Mouse (Mus musculus) intestine, embryonic 14.5 days (tissue): ENCODE measurements around the gene Pcsk4. TPM values are rescaled to one million over a fixed set of nuclear protein-coding genes. Genes with fewer than 3 reads are reported as not detected.

Experiments used
- ATAC-seq: fragments of 200-750 bp; cut with Nextera tagmentation; replicated peaks from 2 replicates; pipeline ENCODE4 v1.8.0; 2017; ENCODE audit warnings: low read depth, moderate number of reproducible peaks, moderate TSS enrichment, moderate library complexity; ENCODE audit not compliant: low FRiP score, low TSS enrichment
- DNase-seq: peaks from one replicate; pipeline ENCODE4 v3.0.0-alpha.2; 2018; ENCODE audit warnings: low spot score
- H3K27ac ChIP-seq: fragments of 300-500 bp; sonication (generic); 2 replicates; pipeline ENCODE4 v1.5.1; 2014; ENCODE audit warnings: low read depth, mild to moderate bottlenecking, control low read depth
- H3K27me3 ChIP-seq: fragments of 300-500 bp; sonication (generic); replicated peaks from 2 replicates; pipeline ENCODE4 v1.6.1; 2014; ENCODE audit warnings: low read length, control low read depth; ENCODE audit not compliant: control insufficient read depth, insufficient read depth
- H3K36me3 ChIP-seq: fragments of 300-500 bp; sonication (generic); 2 replicates; pipeline ENCODE4 v1.6.1; 2014; ENCODE audit warnings: low read length, control low read depth; ENCODE audit not compliant: control insufficient read depth, insufficient read depth
- H3K4me1 ChIP-seq: fragments of 300-500 bp; sonication (generic); replicated peaks from 2 replicates; pipeline ENCODE4 v1.6.1; 2014; ENCODE audit warnings: low read length, control low read depth, mixed read lengths; ENCODE audit not compliant: control insufficient read depth, insufficient read depth
- H3K4me2 ChIP-seq: fragments of 300-500 bp; sonication (generic); 2 replicates; pipeline ENCODE4 v1.6.1; 2014; ENCODE audit warnings: low read length
- H3K4me3 ChIP-seq: fragments of 300-500 bp; sonication (generic); 2 replicates; pipeline ENCODE4 v1.5.1; 2014; ENCODE audit warnings: low read depth, low read length, control low read depth, mixed read lengths
- H3K9ac ChIP-seq: fragments of 300-500 bp; sonication (generic); 2 replicates; pipeline ENCODE4 v1.6.1; 2014; ENCODE audit warnings: mild to moderate bottlenecking, low read length
- H3K9me3 ChIP-seq: fragments of 300-500 bp; sonication (generic); 2 replicates; pipeline ENCODE4 v1.6.1; 2016; ENCODE audit warnings: low read length, control low read depth; ENCODE audit not compliant: control insufficient read depth
- WGBS: fragments of 180-500 bp; shearing (Covaris S2); extraction: QIAGEN DNeasy Blood & Tissue Kit; methylation state at CpG from one replicate; pipeline ENCODE4 v1.1.7; 2014; 5-methylcytosine and 5-hydroxymethylcytosine counted together
- microRNA-seq: library from miRNA; unstranded; fragments of <30 nt; microRNA quantifications from one replicate; pipeline ENCODE4, GENCODE M21; 2016
- polyA plus RNA-seq: library from polyadenylated mRNA; unstranded; fragments of >200 nt; fragmentation: Nextera tagmentation; extraction: Ambion mirVana; gene quantifications from 2 replicates; pipeline ENCODE4 v1.2.1, GENCODE M21; 2014

The Pcsk4 gene
- polyA plus RNA-seq, 1 experiment from 2014 or later, result 7.3 TPM

- Histone ChIP-seq H3K27ac (no peak overlapping the region), H3K4me3 (no peak overlapping the region), H3K27me3 (no peaks in the 10 kb centered on the region), H3K9me3 (no peaks in the 10 kb centered on the region), H3K9ac (no peak overlapping the region), H3K36me3 (peaks cover 97% of the 10 kb centered on the region), H3K4me2 (no peak overlapping the region), H3K4me1 (no peaks in the 10 kb centered on the region)
- DNase-seq, result no peak
- WGBS, result 86% methylated on average over 7 of the region's 7 CpGs
- ATAC-seq, result no peak
Measured at GRCm38 (mm10) chr10:80281304-80281703, 48.0 kb downstream of the Pcsk4 start.

- WGBS, result 92% methylated on average over 12 of the region's 12 CpGs
- Histone ChIP-seq H3K9ac (no peak overlapping the region), H3K27ac (no peak overlapping the region), H3K9me3 (no peaks in the 10 kb centered on the region), H3K36me3 (peaks cover 96% of the 10 kb centered on the region), H3K27me3 (no peaks in the 10 kb centered on the region), H3K4me2 (no peak overlapping the region), H3K4me1 (no peaks in the 10 kb centered on the region), H3K4me3 (no peak overlapping the region)
- ATAC-seq, result no peak
- DNase-seq, result no peak
Measured at GRCm38 (mm10) chr10:80279273-80279672, 50.0 kb downstream of the Pcsk4 start.

GRCm38 (mm10) chr10:80278390-80278789 lies 50.9 kb downstream of the Pcsk4 start:
- 96% methylated on average over 9 of the region's 9 CpGs for WGBS
- no peak for ATAC-seq
- Histone ChIP-seq H3K4me1 (no peaks in the 10 kb centered on the region), H3K27ac (no peak overlapping the region), H3K36me3 (peaks cover 95% of the 10 kb centered on the region), H3K4me2 (no peak overlapping the region), H3K4me3 (no peak overlapping the region), H3K9me3 (no peaks in the 10 kb centered on the region), H3K9ac (no peak overlapping the region), H3K27me3 (no peaks in the 10 kb centered on the region)
- DNase-seq, result no peak

GRCm38 (mm10) chr10:80276238-80276637 lies 53.1 kb downstream of the Pcsk4 start:
- 88% methylated on average over 5 of the region's 5 CpGs for WGBS
- peaks cover 91% of the 10 kb centered on the region for H3K36me3 ChIP-seq
- H3K4me3 ChIP-seq, result no peak overlapping the region
- no peaks in the 10 kb centered on the region for H3K27me3 ChIP-seq
- DNase-seq (no peak), ATAC-seq (no peak)
- H3K4me2 ChIP-seq, result no peak overlapping the region
- no peaks in the 10 kb centered on the region for H3K4me1 ChIP-seq
- H3K9ac ChIP-seq, result no peak overlapping the region
- H3K27ac ChIP-seq, result no peak overlapping the region
- no peaks in the 10 kb centered on the region for H3K9me3 ChIP-seq

- no peaks in the 10 kb centered on the region for H3K27me3 ChIP-seq
- ATAC-seq (no peak), DNase-seq (no peak)
- no peak overlapping the region for H3K4me3 ChIP-seq
- H3K4me1 ChIP-seq, result peaks cover 10% of the 10 kb centered on the region; the same call in 1 of the 2 replicates
- H3K4me2 ChIP-seq, result no peak overlapping the region
- WGBS, result 95% methylated on average over 3 of the region's 3 CpGs
- H3K27ac ChIP-seq, result no peak overlapping the region
- H3K9ac ChIP-seq, result no peak overlapping the region
- H3K9me3 ChIP-seq, result no peaks in the 10 kb centered on the region
- peaks cover 72% of the 10 kb centered on the region for H3K36me3 ChIP-seq
Measured at GRCm38 (mm10) chr10:80273847-80274246, 55.5 kb downstream of the Pcsk4 start.

GRCm38 (mm10) chr10:80271870-80272585 lies 57.3 kb downstream of the Pcsk4 start:
- Histone ChIP-seq H3K4me2 (no peak overlapping the region), H3K27ac (no peak overlapping the region), H3K27me3 (no peaks in the 10 kb centered on the region), H3K9ac (no peak overlapping the region), H3K36me3 (peaks cover 66% of the 10 kb centered on the region), H3K4me3 (no peak overlapping the region), H3K4me1 (peaks cover 23% of the 10 kb centered on the region), H3K9me3 (no peaks in the 10 kb centered on the region)
- DNase-seq (no peak), ATAC-seq (no peak)
- 91% methylated on average over 8 of the region's 8 CpGs for WGBS

Small RNA genes lying within 50 kb of the gene (microRNA-seq; reads per million reads assigned to microRNA genes)
- 1.4 reads per million, percentile 16 among the genes with 10 or more reads in this experiment for gene Mir6911

Other genes with a start within 250 kb of the Pcsk4 start
- 14.1 TPM in 2 replicates for gene Sbno2, start 223.9 kb downstream of the Pcsk4 start, polyA plus RNA-seq
- 27.0 and 27.5 TPM in 2 replicates for gene Stk11, start 213.7 kb downstream of the Pcsk4 start, polyA plus RNA-seq
- 590 and 627 TPM in 2 replicates for gene Atp5d, start 190.9 kb downstream of the Pcsk4 start, polyA plus RNA-seq
- gene Cbarp, start 188.7 kb downstream of the Pcsk4 start, polyA plus RNA-seq, result 7.1 and 8.5 TPM in 2 replicates
- gene Midn, start 181.2 kb downstream of the Pcsk4 start, polyA plus RNA-seq, result 25.5 and 28.9 TPM in 2 replicates
- 76.4 and 81.6 TPM in 2 replicates for gene Cirbp, start 163.5 kb downstream of the Pcsk4 start, polyA plus RNA-seq
- gene 1600002K03Rik, start 156.6 kb downstream of the Pcsk4 start, polyA plus RNA-seq, result 15.8 and 16.7 TPM in 2 replicates
- gene Efna2, start 150.0 kb downstream of the Pcsk4 start, polyA plus RNA-seq, result 10.2 and 12.2 TPM in 2 replicates
- 61.3 and 66.5 TPM in 2 replicates for gene Mum1, start 103.1 kb downstream of the Pcsk4 start, polyA plus RNA-seq
- 453 and 498 TPM in 2 replicates for gene Ndufs7, start 80.4 kb downstream of the Pcsk4 start, polyA plus RNA-seq
- gene Gamt, start 68.5 kb downstream of the Pcsk4 start, polyA plus RNA-seq, result 34.1 and 61.2 TPM in 2 replicates
- 42.3 and 45.7 TPM in 2 replicates for gene Dazap1, start 68.0 kb downstream of the Pcsk4 start, polyA plus RNA-seq
- 1,236 and 1,315 TPM in 2 replicates for gene Rps15, start 37.0 kb downstream of the Pcsk4 start, polyA plus RNA-seq
- 7.8 and 9.1 TPM in 2 replicates for gene Apc2, start 33.5 kb downstream of the Pcsk4 start, polyA plus RNA-seq
- 43.4 and 45.2 TPM in 2 replicates for gene 2310011J03Rik, start 9.0 kb downstream of the Pcsk4 start, polyA plus RNA-seq
- 42.4 and 58.1 TPM in 2 replicates for gene Reep6, start 455 bp upstream of the Pcsk4 start, polyA plus RNA-seq
- 8.1 and 8.7 TPM in 2 replicates for gene Adamtsl5, start 18.9 kb upstream of the Pcsk4 start, polyA plus RNA-seq
- 0.22 and 0.32 TPM in 2 replicates for gene Plk5, start 27.0 kb upstream of the Pcsk4 start, polyA plus RNA-seq
- 5.3 and 6.7 TPM in 2 replicates for gene Mex3d, start 58.2 kb upstream of the Pcsk4 start, polyA plus RNA-seq
- gene Mbd3, start 70.1 kb upstream of the Pcsk4 start, polyA plus RNA-seq, result 203 and 206 TPM in 2 replicates
- gene Uqcr11, start 77.3 kb upstream of the Pcsk4 start, polyA plus RNA-seq, result 941 and 1,108 TPM in 2 replicates
- 106 and 114 TPM in 2 replicates for gene Tcf3, start 104.1 kb upstream of the Pcsk4 start, polyA plus RNA-seq
- gene Onecut3, start 165.3 kb upstream of the Pcsk4 start, polyA plus RNA-seq, result 0.04 and 0.09 TPM in 2 replicates
- 0.18 and 0.32 TPM in 2 replicates for gene Atp8b3, start 209.6 kb upstream of the Pcsk4 start, polyA plus RNA-seq
- 28.9 and 31.5 TPM in 2 replicates for gene Rexo1, start 232.1 kb upstream of the Pcsk4 start, polyA plus RNA-seq
- gene Klf16, start 247.8 kb upstream of the Pcsk4 start, polyA plus RNA-seq, result 9.7 and 12.1 TPM in 2 replicates